Mouse (Mus musculus) stomach, embryonic 14.5 days (tissue): ENCODE data around the gene Lcmt1. TPM values are rescaled to one million over a fixed set of nuclear protein-coding genes. Genes with fewer than 3 reads are reported as not detected.
A peak's percentile ranks its signal among the peaks of the same experiment; 100 is the strongest.

ENCODE experiments used
- ATAC-seq: fragments of 200-750 bp; cut with Nextera tagmentation; 2 replicates; pipeline ENCODE4 v1.8.0; 2017; ENCODE audit warnings: low read depth, moderate TSS enrichment; ENCODE audit not compliant: insufficient number of reproducible peaks, insufficient read depth, low FRiP score
- H3K27ac ChIP-seq: fragments of 300-500 bp; sonication (generic); 2 replicates; pipeline ENCODE4 v1.5.1; 2014; ENCODE audit warnings: mild to moderate bottlenecking, low read length, moderate library complexity, mixed read lengths
- H3K27me3 ChIP-seq: fragments of 300-500 bp; sonication (generic); 2 replicates; pipeline ENCODE4 v1.6.1; 2014; ENCODE audit warnings: low read length, control low read depth, mixed read lengths; ENCODE audit not compliant: control insufficient read depth, insufficient read depth
- H3K36me3 ChIP-seq: fragments of 300-500 bp; sonication (generic); 2 replicates; pipeline ENCODE4 v1.6.1; 2014; ENCODE audit warnings: mild to moderate bottlenecking, control low read depth, low read length, moderate library complexity, mixed read lengths; ENCODE audit not compliant: control insufficient read depth, insufficient read depth
- H3K4me1 ChIP-seq: fragments of 300-500 bp; sonication (generic); 2 replicates; pipeline ENCODE4 v1.6.1; 2014; ENCODE audit warnings: low read length, control low read depth, mixed read lengths; ENCODE audit not compliant: control insufficient read depth, insufficient read depth
- H3K4me2 ChIP-seq: fragments of 300-500 bp; sonication (generic); replicated peaks from 2 replicates; pipeline ENCODE4 v1.6.1; 2014; ENCODE audit warnings: low read depth, low read length, control low read depth
- H3K4me3 ChIP-seq: fragments of 300-500 bp; sonication (generic); 2 replicates; pipeline ENCODE4 v1.5.1; 2014; ENCODE audit warnings: low read depth, low read length, control low read depth
- H3K9ac ChIP-seq: fragments of 300-500 bp; sonication (generic); replicated peaks from 2 replicates; pipeline ENCODE4 v1.6.1; 2014; ENCODE audit warnings: low read depth, mild to moderate bottlenecking, control low read depth, low read length, moderate library complexity, mixed read lengths
- H3K9me3 ChIP-seq: fragments of 300-500 bp; sonication (generic); 2 replicates; pipeline ENCODE4 v1.6.1; 2016; ENCODE audit warnings: low read depth, low read length, control low read depth; ENCODE audit not compliant: control insufficient read depth
- WGBS: fragments of 180-500 bp; shearing (Covaris S2); extraction: QIAGEN DNeasy Blood & Tissue Kit; methylation state at CpG from one replicate; pipeline ENCODE4 v1.1.7; 2014; 5-methylcytosine and 5-hydroxymethylcytosine counted together
- polyA plus RNA-seq: library from polyadenylated mRNA; unstranded; fragments of >200 nt; fragmentation: Nextera tagmentation; extraction: Ambion mirVana; gene quantifications from 2 replicates; pipeline ENCODE4 v1.2.1, GENCODE M21; 2014

The Lcmt1 gene
- polyA plus RNA-seq, 1 experiment from 2014 or later, result 49.8 TPM

- no peaks in the 10 kb centered on the region for H3K27me3 ChIP-seq
- H3K4me1 ChIP-seq, result 0 out of 2 replicates have a peak, but pooled peaks cover 4% of the 10 kb centered on the region
- H3K9ac ChIP-seq, result no peak overlapping the region
- no peak overlapping the region for H3K4me2 ChIP-seq
- H3K27ac ChIP-seq, result no peak overlapping the region
- no peak overlapping the region for H3K4me3 ChIP-seq
- no peak for ATAC-seq
- H3K36me3 ChIP-seq, result no peaks in the 10 kb centered on the region
- WGBS, result 73% methylated on average over 1 of the region's 1 CpGs
- H3K9me3 ChIP-seq, result no peaks in the 10 kb centered on the region
These were observed 33.3 kb upstream of the Lcmt1 start for GRCm38 (mm10) chr7:123336322-123336721.

- Histone ChIP-seq H3K4me2 (no peak overlapping the region), H3K9me3 (no peaks in the 10 kb centered on the region), H3K27me3 (no peaks in the 10 kb centered on the region), H3K36me3 (no peaks in the 10 kb centered on the region), H3K27ac (no peak overlapping the region), H3K4me1 (peaks cover 14% of the 10 kb centered on the region), H3K9ac (no peak overlapping the region), H3K4me3 (no peak overlapping the region)
- 53% methylated on average over 8 of the region's 8 CpGs for WGBS
- peak; percentile 49; the same call in 1 of the 2 replicates for ATAC-seq
These were observed 31.2 kb upstream of the Lcmt1 start for GRCm38 (mm10) chr7:123338351-123338750.

GRCm38 (mm10) chr7:123341896-123342295 lies 27.7 kb upstream of the Lcmt1 start:
- H3K4me2 ChIP-seq, result no peak overlapping the region
- no peak overlapping the region for H3K9ac ChIP-seq
- H3K36me3 ChIP-seq, result no peaks in the 10 kb centered on the region
- peak overlapping the region; percentile 30; the same call in 1 of the 2 replicates for H3K27ac ChIP-seq
- H3K4me3 ChIP-seq, result no peak overlapping the region
- peaks cover 15% of the 10 kb centered on the region for H3K4me1 ChIP-seq
- no peaks in the 10 kb centered on the region for H3K9me3 ChIP-seq
- no peak for ATAC-seq
- H3K27me3 ChIP-seq, result no peaks in the 10 kb centered on the region
- WGBS, result 45% methylated on average over 5 of the region's 5 CpGs

GRCm38 (mm10) chr7:123344079-123344780 lies 25.4 kb upstream of the Lcmt1 start:
- no peak overlapping the region for H3K27ac ChIP-seq
- no peak overlapping the region for H3K4me3 ChIP-seq
- no peak overlapping the region for H3K4me2 ChIP-seq
- H3K27me3 ChIP-seq, result no peaks in the 10 kb centered on the region
- WGBS, result 93% methylated on average over 5 of the region's 5 CpGs
- no peaks in the 10 kb centered on the region for H3K9me3 ChIP-seq
- H3K36me3 ChIP-seq, result no peaks in the 10 kb centered on the region
- peaks cover 23% of the 10 kb centered on the region for H3K4me1 ChIP-seq
- ATAC-seq, result no peak
- H3K9ac ChIP-seq, result no peak overlapping the region

- Histone ChIP-seq H3K4me3 (no peak overlapping the region), H3K4me2 (no peak overlapping the region), H3K9me3 (no peaks in the 10 kb centered on the region), H3K4me1 (peaks cover 26% of the 10 kb centered on the region), H3K9ac (no peak overlapping the region), H3K36me3 (no peaks in the 10 kb centered on the region), H3K27me3 (no peaks in the 10 kb centered on the region), H3K27ac (no peak overlapping the region)
- ATAC-seq, result no peak
- WGBS, result 73% methylated on average over 3 of the region's 3 CpGs
These were observed 24.5 kb upstream of the Lcmt1 start for GRCm38 (mm10) chr7:123345041-123345544.

- H3K27ac ChIP-seq, result 0 out of 2 replicates have a peak overlapping the region, but pooled peaks have one; percentile 2
These were observed 22.8 kb upstream of the Lcmt1 start for GRCm38 (mm10) chr7:123346631-123347290.

GRCm38 (mm10) chr7:123349813-123350212 lies 19.8 kb upstream of the Lcmt1 start:
- Histone ChIP-seq H3K4me1 (peaks cover 13% of the 10 kb centered on the region; the same call in 1 of the 2 replicates), H3K9me3 (no peaks in the 10 kb centered on the region), H3K9ac (no peak overlapping the region), H3K36me3 (no peaks in the 10 kb centered on the region), H3K4me2 (no peak overlapping the region), H3K27me3 (no peaks in the 10 kb centered on the region), H3K27ac (no peak overlapping the region), H3K4me3 (no peak overlapping the region)
- ATAC-seq, result no peak
- WGBS, result 57% methylated on average over 11 of the region's 11 CpGs

More at GRCm38 (mm10) chr7:123346631-123347290, 22.8 kb upstream of the Lcmt1 start:
- Histone ChIP-seq H3K4me3 (no peak overlapping the region), H3K4me2 (no peak overlapping the region), H3K9ac (no peak overlapping the region), H3K9me3 (no peaks in the 10 kb centered on the region), H3K27me3 (no peaks in the 10 kb centered on the region), H3K36me3 (no peaks in the 10 kb centered on the region), H3K4me1 (peaks cover 20% of the 10 kb centered on the region)
- ATAC-seq, result peak; percentile 37; the same call in 1 of the 2 replicates
- 58% methylated on average over 7 of the region's 7 CpGs for WGBS

- H3K36me3 ChIP-seq, result no peaks in the 10 kb centered on the region
- WGBS, result 51% methylated on average over 2 of the region's 2 CpGs
- H3K9ac ChIP-seq, result no peak overlapping the region
- H3K4me2 ChIP-seq, result no peak overlapping the region
- no peak overlapping the region for H3K4me3 ChIP-seq
- H3K4me1 ChIP-seq, result peaks cover 13% of the 10 kb centered on the region; the same call in 1 of the 2 replicates
- H3K9me3 ChIP-seq, result no peaks in the 10 kb centered on the region
- ATAC-seq, result no peak
- no peaks in the 10 kb centered on the region for H3K27me3 ChIP-seq
- H3K27ac ChIP-seq, result no peak overlapping the region
These were observed 19.3 kb upstream of the Lcmt1 start for GRCm38 (mm10) chr7:123350243-123350642.
